Mouse (Mus musculus): Measurements from ENCODE around the gene Ifrd2.

- TF ChIP-seq CTCF (IDR thresholded peaks at IDR 0.05; ENCODE audit: low read depth) (no peak), EP300 (IDR thresholded peaks at IDR 0.05; ENCODE audit: low read depth) (no peak)
Observed at GRCm38 (mm10) chr9:107552690-107553393, 34.6 kb upstream of the Ifrd2 start.

All from liver, embryonic 14.5 days (tissue).